Mouse (Mus musculus) midbrain, embryonic 13.5 days (tissue): ENCODE results near the gene Cldn9. TPM values are rescaled to one million over a fixed set of nuclear protein-coding genes. Genes with fewer than 3 reads are reported as not detected.

Experiments
- ATAC-seq: fragments of 200-750 bp; cut with Nextera tagmentation; 2 replicates; pipeline ENCODE4 v1.8.0; 2017; ENCODE audit warnings: mild to moderate bottlenecking, moderate TSS enrichment, moderate library complexity
- H3K27ac ChIP-seq: fragments of 300-500 bp; sonication (generic); 2 replicates; pipeline ENCODE4 v1.5.1; 2015; ENCODE audit warnings: inconsistent platforms, mild to moderate bottlenecking, moderate library complexity
- H3K27me3 ChIP-seq: fragments of 300-500 bp; sonication (generic); 2 replicates; pipeline ENCODE4 v1.6.1; 2015; ENCODE audit warnings: mild to moderate bottlenecking, inconsistent platforms
- H3K36me3 ChIP-seq: fragments of 300-500 bp; sonication (generic); 2 replicates; pipeline ENCODE4 v1.6.1; 2015; ENCODE audit warnings: mild to moderate bottlenecking, inconsistent platforms
- H3K4me1 ChIP-seq: fragments of 300-500 bp; sonication (generic); replicated peaks from 2 replicates; pipeline ENCODE4 v1.6.1; 2015; ENCODE audit warnings: inconsistent platforms
- H3K4me2 ChIP-seq: fragments of 300-500 bp; sonication (generic); replicated peaks from 2 replicates; pipeline ENCODE4 v1.6.1; 2015; ENCODE audit warnings: moderate library complexity, mild to moderate bottlenecking, inconsistent platforms
- H3K4me3 ChIP-seq: fragments of 300-500 bp; sonication (generic); replicated peaks from 2 replicates; pipeline ENCODE4 v1.5.1; 2015; ENCODE audit warnings: mild to moderate bottlenecking, inconsistent platforms
- H3K9ac ChIP-seq: fragments of 300-500 bp; sonication (generic); replicated peaks from 2 replicates; pipeline ENCODE4 v1.6.1; 2015; ENCODE audit warnings: mild to moderate bottlenecking, inconsistent platforms
- H3K9me3 ChIP-seq: fragments of 300-500 bp; sonication (generic); 2 replicates; pipeline ENCODE4 v1.6.1; 2016; ENCODE audit warnings: mild to moderate bottlenecking, inconsistent platforms
- WGBS: fragments of 180-500 bp; shearing (Covaris S2); methylation state at CpG from one replicate; pipeline ENCODE4 v1.1.7; 2015; 5-methylcytosine and 5-hydroxymethylcytosine counted together
- polyA plus RNA-seq: library from polyadenylated mRNA; unstranded; fragments of >200 nt; fragmentation: Nextera tagmentation; extraction: Ambion mirVana; gene quantifications from 2 replicates; pipeline ENCODE4 v1.2.1, GENCODE M21; 2015

Gene Cldn9
- polyA plus RNA-seq, 1 experiment from 2014 or later: 1.1 TPM

DNA sequence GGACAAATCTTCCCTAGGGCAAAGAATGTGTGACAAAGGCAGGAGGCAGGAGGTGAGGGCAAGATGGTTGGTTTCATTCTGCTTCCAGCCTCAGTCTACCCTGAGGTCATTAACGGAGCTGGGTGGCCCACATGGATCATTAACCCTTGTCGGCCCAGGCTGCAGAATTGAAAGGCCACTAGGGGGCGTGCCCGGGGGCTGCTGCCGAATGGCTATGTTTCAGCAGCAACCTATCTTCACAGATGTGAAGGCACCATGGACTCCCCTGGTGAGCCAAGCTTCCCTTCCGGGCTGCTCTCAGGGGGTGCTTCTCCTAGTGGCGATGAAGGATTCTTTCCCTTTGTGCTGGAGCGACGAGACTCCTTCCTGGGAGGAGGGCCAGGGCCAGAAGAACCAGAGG, 22.3 kb downstream of the Cldn9 start:
- H3K9ac ChIP-seq: no peak overlapping the region
- peaks cover 53% of the 10 kb centered on the region for H3K27me3 ChIP-seq
- H3K4me3 ChIP-seq: no peak overlapping the region
- peaks cover 1% of the 10 kb centered on the region for H3K36me3 ChIP-seq
- no peak for ATAC-seq
- no peak overlapping the region for H3K27ac ChIP-seq
- WGBS: 1% methylated on average over 9 of the region's 9 CpGs
- no peaks in the 10 kb centered on the region for H3K9me3 ChIP-seq
- H3K4me1 ChIP-seq: no peaks in the 10 kb centered on the region
- H3K4me2 ChIP-seq: no peak overlapping the region

DNA sequence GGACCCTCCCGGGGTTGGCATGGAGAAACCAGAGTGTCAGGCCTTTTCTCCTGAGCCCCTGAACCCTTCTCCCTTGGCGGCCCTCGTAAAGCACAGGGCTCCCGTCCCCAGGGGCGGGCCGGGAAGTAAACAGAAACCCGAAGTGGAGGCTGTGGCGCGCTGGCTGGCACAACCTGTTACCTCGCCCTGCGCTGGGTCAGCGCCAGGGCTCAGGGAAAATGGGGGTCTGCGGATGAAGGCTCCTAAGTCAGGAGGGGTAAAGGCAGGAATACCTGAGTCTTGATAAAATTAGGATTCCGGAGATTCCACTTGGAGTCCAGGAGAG, 23.0 kb downstream of the Cldn9 start:
- no peaks in the 10 kb centered on the region for H3K4me1 ChIP-seq
- ATAC-seq: no peak
- H3K4me2 ChIP-seq: no peak overlapping the region
- H3K9ac ChIP-seq: no peak overlapping the region
- H3K36me3 ChIP-seq: no peaks in the 10 kb centered on the region
- H3K27ac ChIP-seq: no peak overlapping the region
- 7% methylated on average over 14 of the region's 14 CpGs for WGBS
- peaks cover 53% of the 10 kb centered on the region for H3K27me3 ChIP-seq
- no peaks in the 10 kb centered on the region for H3K9me3 ChIP-seq
- H3K4me3 ChIP-seq: no peak overlapping the region

DNA sequence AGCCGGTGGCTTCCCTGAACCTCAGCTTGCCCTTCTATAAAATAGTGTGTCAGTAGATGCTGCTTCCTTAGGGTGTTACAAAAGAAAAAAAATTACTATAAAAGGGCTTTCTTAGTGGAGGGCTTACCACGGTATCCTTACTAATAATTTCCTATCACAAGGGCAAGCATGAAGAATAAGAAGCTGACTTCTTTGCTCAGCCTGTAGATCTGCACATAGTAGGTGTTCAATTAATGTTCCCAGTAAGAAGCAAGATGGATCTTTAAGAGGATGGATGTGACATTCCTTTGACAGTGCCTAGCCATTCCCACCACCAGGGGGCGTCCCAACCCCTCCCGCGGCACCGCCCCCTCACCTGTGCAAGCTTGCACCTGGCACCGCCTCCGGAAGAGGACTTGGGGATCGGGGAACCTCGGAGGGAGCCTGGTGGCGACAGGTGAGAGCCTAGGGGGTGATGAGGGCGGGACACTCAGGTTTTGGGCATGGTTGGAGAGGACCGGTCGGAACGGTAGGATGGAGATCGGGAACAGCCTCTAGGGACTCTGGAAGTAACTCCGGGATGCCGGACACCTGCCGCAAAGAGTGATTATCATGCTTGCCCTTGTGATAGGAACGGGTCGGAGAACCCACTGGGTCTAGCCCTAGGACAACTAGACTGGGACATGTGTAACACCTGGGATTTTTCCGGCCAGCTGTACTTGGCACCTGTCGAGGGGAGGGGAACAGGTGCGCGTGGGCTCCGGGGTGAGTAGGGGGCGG, 23.5 kb downstream of the Cldn9 start, which contains the start of gene Bicdl2:
Gene Bicdl2 (plus strand): TSS at position 390 of the 759 bp plus-strand sequence.
- Histone ChIP-seq H3K4me2 (no peak within 1 kb of the TSS), H3K4me3 (0 out of 2 replicates have a peak within 1 kb of the TSS, but pooled peaks have one; percentile 5), H3K27me3 (peaks cover 53% of the 10 kb centered on the region), H3K4me1 (no peaks in the 10 kb centered on the region), H3K36me3 (no peaks in the 10 kb centered on the region), H3K9ac (no peak within 1 kb of the TSS), H3K9me3 (no peaks in the 10 kb centered on the region), H3K27ac (no peak within 1 kb of the TSS)
- ATAC-seq: no peak
- 8% methylated on average over 27 of the region's 27 CpGs for WGBS

GRCm38 (mm10) chr17:23658450-23658849, 25.4 kb downstream of the Cldn9 start:
- Histone ChIP-seq H3K4me2 (no peak overlapping the region), H3K36me3 (no peaks in the 10 kb centered on the region), H3K4me3 (no peak overlapping the region), H3K27me3 (peaks cover 49% of the 10 kb centered on the region), H3K27ac (no peak overlapping the region), H3K9ac (no peak overlapping the region), H3K4me1 (no peaks in the 10 kb centered on the region), H3K9me3 (no peaks in the 10 kb centered on the region)
- ATAC-seq: no peak
- WGBS: 90% methylated on average over 3 of the region's 3 CpGs

GRCm38 (mm10) chr17:23654410-23654809, 29.4 kb downstream of the Cldn9 start:
- no peak overlapping the region for H3K4me2 ChIP-seq
- H3K27me3 ChIP-seq: peaks cover 10% of the 10 kb centered on the region
- WGBS: 63% methylated on average over 2 of the region's 2 CpGs
- ATAC-seq: no peak
- H3K9ac ChIP-seq: no peak overlapping the region
- H3K4me3 ChIP-seq: no peak overlapping the region
- no peak overlapping the region for H3K27ac ChIP-seq
- H3K4me1 ChIP-seq: no peaks in the 10 kb centered on the region
- H3K36me3 ChIP-seq: no peaks in the 10 kb centered on the region
- H3K9me3 ChIP-seq: no peaks in the 10 kb centered on the region

GRCm38 (mm10) chr17:23654001-23654400, 29.8 kb downstream of the Cldn9 start:
- 63% methylated on average over 6 of the region's 6 CpGs for WGBS
- Histone ChIP-seq H3K27ac (no peak overlapping the region), H3K9ac (no peak overlapping the region), H3K36me3 (no peaks in the 10 kb centered on the region), H3K4me2 (no peak overlapping the region), H3K27me3 (0 out of 2 replicates have a peak, but pooled peaks cover 6% of the 10 kb centered on the region), H3K4me3 (no peak overlapping the region), H3K9me3 (no peaks in the 10 kb centered on the region), H3K4me1 (no peaks in the 10 kb centered on the region)
- no peak for ATAC-seq

GRCm38 (mm10) chr17:23653324-23653723, 30.5 kb downstream of the Cldn9 start:
- H3K9me3 ChIP-seq: no peaks in the 10 kb centered on the region
- H3K27ac ChIP-seq: no peak overlapping the region
- H3K4me2 ChIP-seq: no peak overlapping the region
- no peaks in the 10 kb centered on the region for H3K4me1 ChIP-seq
- H3K36me3 ChIP-seq: no peaks in the 10 kb centered on the region
- 78% methylated on average over 2 of the region's 2 CpGs for WGBS
- no peak overlapping the region for H3K4me3 ChIP-seq
- H3K9ac ChIP-seq: no peak overlapping the region
- H3K27me3 ChIP-seq: 0 out of 2 replicates have a peak, but pooled peaks cover 4% of the 10 kb centered on the region
- no peak for ATAC-seq

DNA sequence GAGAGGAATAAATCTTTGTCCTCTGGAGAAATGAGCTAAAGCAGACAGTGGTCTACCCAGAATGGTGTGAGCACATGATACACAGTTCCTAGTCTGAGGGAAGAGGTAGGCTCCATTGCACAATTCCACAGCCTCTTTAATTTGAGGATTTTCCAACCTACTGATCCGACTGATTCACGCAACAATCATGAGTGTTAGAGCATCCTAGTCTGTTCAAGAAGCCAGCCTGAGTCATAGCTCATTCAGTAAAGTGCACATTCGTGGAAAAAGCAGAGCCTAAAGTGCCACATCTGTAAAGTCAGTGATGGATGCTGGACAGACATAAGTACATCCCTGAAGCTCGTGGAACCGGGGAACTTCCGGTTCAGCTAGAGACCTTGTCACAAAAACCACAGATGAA, 32.5 kb downstream of the Cldn9 start:
- no peak overlapping the region for H3K4me3 ChIP-seq
- WGBS: 82% methylated on average over 6 of the region's 6 CpGs
- peaks cover 9% of the 10 kb centered on the region for H3K27me3 ChIP-seq
- no peak overlapping the region for H3K9ac ChIP-seq
- H3K27ac ChIP-seq: no peak overlapping the region
- no peaks in the 10 kb centered on the region for H3K4me1 ChIP-seq
- no peak for ATAC-seq
- no peaks in the 10 kb centered on the region for H3K36me3 ChIP-seq
- H3K9me3 ChIP-seq: no peaks in the 10 kb centered on the region
- no peak overlapping the region for H3K4me2 ChIP-seq

DNA sequence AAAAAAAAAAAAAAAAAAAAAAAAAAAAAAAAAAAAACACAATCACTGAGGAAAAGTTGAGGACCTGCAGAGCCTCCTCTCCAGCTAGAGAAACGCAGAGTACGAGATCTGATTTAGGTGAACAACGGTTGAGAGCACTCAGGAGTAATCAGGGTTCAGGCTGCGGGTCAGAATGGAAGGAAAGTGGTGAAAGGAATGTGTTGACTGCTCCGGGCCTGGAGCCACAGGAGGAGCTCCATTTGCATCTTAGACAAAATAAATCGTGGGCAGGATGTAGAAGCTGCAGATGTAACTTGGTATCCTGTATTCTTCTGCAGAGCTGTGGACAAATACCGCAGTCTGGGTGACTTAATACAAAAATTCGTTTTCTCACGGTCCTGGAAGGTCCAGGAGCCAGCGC, 37.9 kb downstream of the Cldn9 start:
- Histone ChIP-seq H3K4me1 (peaks cover 10% of the 10 kb centered on the region), H3K4me2 (no peak overlapping the region), H3K36me3 (no peaks in the 10 kb centered on the region), H3K9ac (no peak overlapping the region), H3K27ac (no peak overlapping the region), H3K9me3 (no peaks in the 10 kb centered on the region), H3K4me3 (no peak overlapping the region), H3K27me3 (peaks cover 46% of the 10 kb centered on the region)
- ATAC-seq: no peak
- WGBS: 35% methylated on average over 10 of the region's 10 CpGs

- peak; percentile 40; the same call in 1 of the 2 replicates for ATAC-seq
- WGBS: under 1% methylated on average over 57 of the region's 58 CpGs
- peak within 1 kb of the TSS; percentile 67 for H3K4me2 ChIP-seq
Observed at GRCm38 (mm10) chr17:23644613-23645495, 39.0 kb downstream of the Cldn9 start, which contains the start of gene Mmp25. TSS of gene Mmp25 (minus strand) at chr17:23645277.

More at GRCm38 (mm10) chr17:23644613-23645495, 39.0 kb downstream of the Cldn9 start, which contains the start of gene Mmp25:
- H3K9me3 ChIP-seq: no peaks in the 10 kb centered on the region
- no peaks in the 10 kb centered on the region for H3K36me3 ChIP-seq
- peaks cover 10% of the 10 kb centered on the region for H3K4me1 ChIP-seq
- peaks cover 46% of the 10 kb centered on the region for H3K27me3 ChIP-seq
- no peak within 1 kb of the TSS for H3K27ac ChIP-seq
- peak within 1 kb of the TSS; percentile 56 for H3K9ac ChIP-seq
- H3K4me3 ChIP-seq: peak within 1 kb of the TSS; percentile 41
